Mouse (Mus musculus) cerebellum, adult 9-10 months (tissue): Measurements from ENCODE around the gene Ace3.
A peak's percentile ranks its signal among the peaks of the same experiment; 100 is the strongest.

Experiments
- DNase-seq: peaks from one replicate; pipeline ENCODE4 v3.0.0; 2022

Ace3 gene

GRCm38 (mm10) chr11:105994375-105994774 lies at the start of gene Ace3:
TSS of gene Ace3 (plus strand) at chr11:105994675.
- DNase-seq = no peak

- DNase-seq = no peak
Measured at GRCm38 (mm10) chr11:105944770-105945672, 49.5 kb upstream of the Ace3 start.

GRCm38 (mm10) chr11:105946694-105947154 lies 47.8 kb upstream of the Ace3 start:
- no peak for DNase-seq

GRCm38 (mm10) chr11:105948255-105948654 lies 46.2 kb upstream of the Ace3 start:
- no peak for DNase-seq

GRCm38 (mm10) chr11:105950519-105950918 lies 44.0 kb upstream of the Ace3 start:
- DNase-seq = no peak

GRCm38 (mm10) chr11:105951601-105952044 lies 42.9 kb upstream of the Ace3 start:
- no peak for DNase-seq

- no peak for DNase-seq
Measured at GRCm38 (mm10) chr11:105952111-105952510, 42.4 kb upstream of the Ace3 start.

- no peak for DNase-seq
Measured at GRCm38 (mm10) chr11:105952911-105953386, 41.5 kb upstream of the Ace3 start, which contains the start of gene Cyb561. TSS of gene Cyb561 (minus strand) at chr11:105953336.

GRCm38 (mm10) chr11:105953402-105953801 lies 41.1 kb upstream of the Ace3 start:
- no peak for DNase-seq

- DNase-seq = no peak
Measured at GRCm38 (mm10) chr11:105955815-105956430, 38.6 kb upstream of the Ace3 start.

GRCm38 (mm10) chr11:105957501-105957900 lies 37.0 kb upstream of the Ace3 start:
- no peak for DNase-seq

- DNase-seq = no peak
Measured at GRCm38 (mm10) chr11:105958566-105958965, 35.9 kb upstream of the Ace3 start.

- DNase-seq = no peak
Measured at GRCm38 (mm10) chr11:105959355-105959754, 35.1 kb upstream of the Ace3 start.

GRCm38 (mm10) chr11:105964691-105965090 lies 29.8 kb upstream of the Ace3 start:
- no peak for DNase-seq

GRCm38 (mm10) chr11:105966288-105966687 lies 28.2 kb upstream of the Ace3 start:
- no peak for DNase-seq

- DNase-seq = no peak
Measured at GRCm38 (mm10) chr11:105967741-105968574, 26.5 kb upstream of the Ace3 start, which contains the start of gene Ace. TSS of gene Ace (plus strand) at chr11:105967945.

GRCm38 (mm10) chr11:105968948-105969347 lies 25.5 kb upstream of the Ace3 start:
- no peak for DNase-seq

GRCm38 (mm10) chr11:105969516-105969915 lies 25.0 kb upstream of the Ace3 start:
- no peak for DNase-seq

- peak; percentile 65 for DNase-seq
Measured at GRCm38 (mm10) chr11:105974593-105974992, 19.9 kb upstream of the Ace3 start.

- peak; percentile 64 for DNase-seq
Measured at GRCm38 (mm10) chr11:105975050-105975449, 19.4 kb upstream of the Ace3 start.

- DNase-seq = no peak
Measured at GRCm38 (mm10) chr11:105975636-105976035, 18.8 kb upstream of the Ace3 start.

GRCm38 (mm10) chr11:105978232-105978631 lies 16.2 kb upstream of the Ace3 start:
- DNase-seq = peak; percentile 64

GRCm38 (mm10) chr11:105978634-105979033 lies 15.8 kb upstream of the Ace3 start:
- DNase-seq = no peak
